Comparison of ENCODE assay signal across 17 mouse cellular contexts in the genomic region with DNA sequence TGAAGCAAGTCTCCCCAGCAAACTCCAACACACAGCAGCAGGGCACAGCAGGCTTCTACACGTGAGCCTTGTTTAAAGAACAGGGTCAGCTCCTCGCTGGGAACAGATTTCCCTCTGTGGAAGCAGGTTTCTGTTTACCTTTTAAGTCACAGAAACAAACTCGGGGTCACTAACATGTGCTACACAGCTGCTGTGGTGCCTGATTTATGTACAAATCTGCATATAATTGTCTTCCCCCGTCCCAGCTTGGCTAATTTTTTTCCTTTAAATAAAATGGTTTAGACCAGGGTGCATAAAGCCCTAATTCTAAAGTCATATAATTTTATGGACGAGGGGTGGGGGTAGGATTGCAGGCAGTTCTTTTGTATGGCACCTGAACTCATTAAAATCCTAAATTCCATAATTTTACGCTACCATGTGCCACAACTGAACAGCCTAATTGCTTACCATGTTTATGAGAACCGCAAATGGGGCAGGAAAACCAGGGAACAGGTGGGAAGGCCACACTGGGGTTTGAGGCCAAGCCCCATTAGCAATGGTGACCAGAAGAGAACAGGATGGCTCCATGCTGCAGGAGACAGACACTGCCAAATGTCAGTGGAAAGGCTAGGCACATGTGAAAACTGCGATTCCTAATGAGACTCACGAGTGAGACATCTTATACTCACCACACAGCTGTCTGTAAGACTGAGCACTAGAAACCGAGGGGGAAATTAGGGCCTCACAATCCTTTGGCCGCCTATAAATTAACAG.
DNase-seq lines count a peak whose midpoint lies in the region; ATAC-seq and TF ChIP-seq lines count a peak whose summit lies in the region.
"Had no signal": no experiment of that assay in that cellular context is flagged by ENCODE, and none has a peak within 500 bp of the region (broad histone marks: within the 10 kb centered on the region; RNA-seq: fewer than 3 reads in every experiment).

No protein-coding gene starts in this region.

- H3K36me3 ChIP-seq in forebrain, embryonic 13.5 days (ENCODE audit: poor library complexity, severe bottlenecking) = no peaks in the 10 kb centered on the region
- no peaks in the 10 kb centered on the region for H3K36me3 ChIP-seq in forebrain, embryonic 16.5 days (ENCODE audit: control insufficient read depth, insufficient read depth)
- H3K36me3 ChIP-seq in C2C12 (ENCODE audit: control insufficient read depth, insufficient read depth) = no peaks in the 10 kb centered on the region
- no peaks in the 10 kb centered on the region for H3K36me3 ChIP-seq in embryonic facial prominence, embryonic 14.5 days (ENCODE audit: control insufficient read depth, insufficient read depth, low read length)
- H3K36me3 ChIP-seq in limb, embryonic 13.5 days = no peaks in the 10 kb centered on the region
- H3K36me3 ChIP-seq: G1E; limb, embryonic 15.5 days; stomach, embryonic 15.5 days had no signal

- DNase-seq in embryonic facial prominence, embryonic 14.5 days (ENCODE audit: low spot score) = peak; percentile 64
- DNase-seq in thymus, postnatal 4 days = no peak
- DNase-seq: adrenal gland, postnatal 36 days; cerebellum, adult 11 months; heart, postnatal 10 days; kidney, postnatal 14 days; lung, adult 18-20 months; thymus, postnatal 25 days had no signal

- H3K27me3 ChIP-seq in forebrain, embryonic 13.5 days = no peaks in the 10 kb centered on the region
- H3K27me3 ChIP-seq in forebrain, embryonic 16.5 days (replicated peaks; ENCODE audit: control insufficient read depth, insufficient read depth, low read length) = no peaks in the 10 kb centered on the region
- no peaks in the 10 kb centered on the region for H3K27me3 ChIP-seq in C2C12 (ENCODE audit: control insufficient read depth, insufficient read depth, insufficient read length)
- no peaks in the 10 kb centered on the region for H3K27me3 ChIP-seq in embryonic facial prominence, embryonic 14.5 days (replicated peaks; ENCODE audit: control insufficient read depth, insufficient read depth, low read length)
- H3K27me3 ChIP-seq in limb, embryonic 13.5 days = peaks cover 16% of the 10 kb centered on the region
- H3K27me3 ChIP-seq: limb, embryonic 15.5 days; stomach, embryonic 15.5 days had no signal

- peak overlapping the region; percentile 25; the same call in 1 of the 2 replicates for H3K27ac ChIP-seq in forebrain, embryonic 13.5 days
- H3K27ac ChIP-seq in forebrain, embryonic 16.5 days (ENCODE audit: low read length) = no peak overlapping the region
- no peak overlapping the region for H3K27ac ChIP-seq in embryonic facial prominence, embryonic 14.5 days (replicated peaks; ENCODE audit: low read depth, low read length)
- peak overlapping the region; percentile 29; the same call in 1 of the 2 replicates for H3K27ac ChIP-seq in limb, embryonic 13.5 days
- H3K27ac ChIP-seq: limb, embryonic 15.5 days; stomach, embryonic 15.5 days had no signal

- H3K9me3 ChIP-seq in forebrain, embryonic 13.5 days (replicated peaks) = no peaks in the 10 kb centered on the region
- H3K9me3 ChIP-seq in forebrain, embryonic 16.5 days (ENCODE audit: control insufficient read depth, low read length) = no peaks in the 10 kb centered on the region
- H3K9me3 ChIP-seq in embryonic facial prominence, embryonic 14.5 days (ENCODE audit: control insufficient read depth, low read length) = no peaks in the 10 kb centered on the region
- H3K9me3 ChIP-seq in limb, embryonic 13.5 days = no peaks in the 10 kb centered on the region
- H3K9me3 ChIP-seq: G1E; limb, embryonic 15.5 days; stomach, embryonic 15.5 days had no signal

- no peak overlapping the region for H3ac ChIP-seq in C2C12 (ENCODE audit: control insufficient read depth, insufficient read length, low read depth)

- peak; percentile 70 for ATAC-seq in forebrain, embryonic 13.5 days
- ATAC-seq in forebrain, embryonic 16.5 days = no peak
- ATAC-seq in embryonic facial prominence, embryonic 14.5 days (ENCODE audit: low read depth) = peak; percentile 78
- ATAC-seq in limb, embryonic 13.5 days (ENCODE audit: low FRiP score, low read depth) = peak; percentile 83
- no peak for ATAC-seq in granulocyte monocyte progenitor cell, adult 5-6 weeks (replicated peaks; ENCODE audit: poor library complexity, severe bottlenecking)
- ATAC-seq: intestine, postnatal 0 days had no signal

- H3K4me2 ChIP-seq in forebrain, embryonic 13.5 days = no peak overlapping the region
- H3K4me2 ChIP-seq in forebrain, embryonic 16.5 days (ENCODE audit: low read length) = no peak overlapping the region
- H3K4me2 ChIP-seq in embryonic facial prominence, embryonic 14.5 days (ENCODE audit: low read depth, low read length) = no peak overlapping the region
- H3K4me2 ChIP-seq in limb, embryonic 13.5 days (replicated peaks) = peak overlapping the region; percentile 31; the same call in 1 of the 2 replicates
- H3K4me2 ChIP-seq: limb, embryonic 15.5 days; stomach, embryonic 15.5 days had no signal

- H3K9ac ChIP-seq in forebrain, embryonic 13.5 days = no peak overlapping the region
- no peak overlapping the region for H3K9ac ChIP-seq in forebrain, embryonic 16.5 days (replicated peaks; ENCODE audit: low read depth, low read length)
- H3K9ac ChIP-seq in embryonic facial prominence, embryonic 14.5 days (ENCODE audit: low read depth, low read length) = no peak overlapping the region
- no peak overlapping the region for H3K9ac ChIP-seq in limb, embryonic 13.5 days
- H3K9ac ChIP-seq: limb, embryonic 15.5 days; stomach, embryonic 15.5 days had no signal

- H3K4me3 ChIP-seq in forebrain, embryonic 13.5 days = no peak overlapping the region
- no peak overlapping the region for H3K4me3 ChIP-seq in forebrain, embryonic 16.5 days (replicated peaks; ENCODE audit: low read length)
- H3K4me3 ChIP-seq in C2C12 (ENCODE audit: insufficient read depth, poor library complexity, severe bottlenecking) = no peak overlapping the region
- no peak overlapping the region for H3K4me3 ChIP-seq in embryonic facial prominence, embryonic 14.5 days (ENCODE audit: low read depth, low read length)
- no peak overlapping the region for H3K4me3 ChIP-seq in limb, embryonic 13.5 days
- H3K4me3 ChIP-seq: limb, embryonic 15.5 days; stomach, embryonic 15.5 days had no signal

- TF ChIP-seq CTCF in C2C12 (IDR thresholded peaks at IDR 0.05; ENCODE audit: control insufficient read depth, insufficient read depth, insufficient read length) = no peak

- H3K4me1 ChIP-seq in forebrain, embryonic 13.5 days = peaks cover 17% of the 10 kb centered on the region
- peaks cover 15% of the 10 kb centered on the region for H3K4me1 ChIP-seq in forebrain, embryonic 16.5 days (replicated peaks; ENCODE audit: control insufficient read depth, insufficient read depth, low read length)
- H3K4me1 ChIP-seq in embryonic facial prominence, embryonic 14.5 days (ENCODE audit: control insufficient read depth, insufficient read depth, low read length) = peaks cover 17% of the 10 kb centered on the region
- H3K4me1 ChIP-seq in limb, embryonic 13.5 days = peaks cover 35% of the 10 kb centered on the region
- H3K4me1 ChIP-seq: stomach, embryonic 15.5 days had no signal

- 45% methylated on average over 11 of the region's 11 CpGs for WGBS in forebrain, embryonic 13.5 days
- 41% methylated on average over 11 of the region's 11 CpGs for WGBS in forebrain, embryonic 16.5 days
- WGBS in embryonic facial prominence, embryonic 14.5 days = 38% methylated on average over 11 of the region's 11 CpGs
- 12% methylated on average over 11 of the region's 11 CpGs for WGBS in limb, embryonic 13.5 days

- no peaks in the 10 kb centered on the region for H3K79me3 ChIP-seq in C2C12 (ENCODE audit: low read depth)

- no peaks in the 10 kb centered on the region for H3K79me2 ChIP-seq in C2C12 (ENCODE audit: control insufficient read depth, insufficient read depth)

TF ChIP-seq in C2C12, 6 proteins besides CTCF, POLR2A, EP300 and RAD21:
- no peak for TF ChIP-seq CEBPB (IDR thresholded peaks at IDR 0.05; ENCODE audit: low read depth)
- peak; percentile 95 for TF ChIP-seq MYOD1 (IDR thresholded peaks at IDR 0.05; ENCODE audit: control insufficient read depth, insufficient read length, low read depth)

Comparison
In these comparisons a context has a peak if more than half of its experiments do, and no peak if none do; other contexts are left out.
1. ATAC-seq: peak in forebrain, embryonic 13.5 days (single experiment), embryonic facial prominence, embryonic 14.5 days (single experiment) and limb, embryonic 13.5 days (single experiment); none in forebrain, embryonic 16.5 days (single experiment) and granulocyte monocyte progenitor cell, adult 5-6 weeks (single experiment).
2. H3K27ac ChIP-seq: peak in forebrain, embryonic 13.5 days (single experiment) and limb, embryonic 13.5 days (single experiment); none in forebrain, embryonic 16.5 days (single experiment) and embryonic facial prominence, embryonic 14.5 days (single experiment).